Mouse (Mus musculus): Measurements from ENCODE around the gene Sorl1. TPM values are rescaled to one million over a fixed set of nuclear protein-coding genes. Genes with fewer than 3 reads are reported as not detected.

Sorl1 gene
- polyA plus RNA-seq, 1 experiment from 2014 or later = 5.0 TPM

DNA sequence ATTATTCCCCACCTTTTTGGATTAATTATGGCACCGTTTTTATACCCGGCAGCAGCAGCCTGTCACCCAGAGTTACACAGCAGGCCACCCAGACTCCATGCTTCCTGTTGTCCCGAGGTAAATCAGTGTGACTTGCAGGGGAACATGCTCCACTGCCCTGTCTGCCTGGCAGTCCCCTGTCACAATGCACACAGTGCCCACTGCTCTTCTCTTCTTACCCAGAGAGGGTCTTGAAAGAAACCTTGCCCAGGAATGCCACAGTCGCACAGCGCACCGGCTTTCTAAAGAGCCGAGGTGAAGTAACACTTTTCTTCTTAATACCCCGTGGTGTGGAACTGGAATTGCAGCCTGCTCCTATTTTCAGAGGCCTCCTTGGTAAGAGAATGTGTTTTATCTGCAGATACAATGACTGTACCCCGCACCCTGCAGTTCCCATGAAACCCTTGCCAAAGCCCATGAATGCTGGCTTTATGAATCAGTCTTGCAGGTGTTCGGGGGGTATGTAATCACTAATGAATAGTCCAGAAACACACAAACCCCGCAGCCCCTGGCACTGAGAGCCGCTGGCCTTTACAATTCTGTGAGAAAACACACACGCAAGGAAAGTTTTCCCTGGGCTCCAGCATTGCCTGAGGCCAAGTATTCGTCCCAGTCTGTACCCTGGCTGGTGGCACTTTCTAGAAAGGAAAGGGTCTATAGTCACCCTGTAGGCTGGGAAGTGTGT, 205.3 kb downstream of the Sorl1 start:
- 0 out of 2 replicates have a peak, but pooled peaks cover 3% of the 10 kb centered on the region for H3K9me3 ChIP-seq
- H3K4me2 ChIP-seq = no peak overlapping the region
- H3K4me1 ChIP-seq = peaks cover 16% of the 10 kb centered on the region
- ATAC-seq (ENCODE audit: insufficient number of reproducible peaks, low FRiP score, low TSS enrichment, low read depth) = no peak
- H3K27ac ChIP-seq = peak overlapping the region; percentile 65
- WGBS = 36% methylated on average over 14 of the region's 14 CpGs
- no peak overlapping the region for H3K4me3 ChIP-seq
- no peak overlapping the region for H3K9ac ChIP-seq
- no peaks in the 10 kb centered on the region for H3K27me3 ChIP-seq
- H3K36me3 ChIP-seq = no peaks in the 10 kb centered on the region

DNA sequence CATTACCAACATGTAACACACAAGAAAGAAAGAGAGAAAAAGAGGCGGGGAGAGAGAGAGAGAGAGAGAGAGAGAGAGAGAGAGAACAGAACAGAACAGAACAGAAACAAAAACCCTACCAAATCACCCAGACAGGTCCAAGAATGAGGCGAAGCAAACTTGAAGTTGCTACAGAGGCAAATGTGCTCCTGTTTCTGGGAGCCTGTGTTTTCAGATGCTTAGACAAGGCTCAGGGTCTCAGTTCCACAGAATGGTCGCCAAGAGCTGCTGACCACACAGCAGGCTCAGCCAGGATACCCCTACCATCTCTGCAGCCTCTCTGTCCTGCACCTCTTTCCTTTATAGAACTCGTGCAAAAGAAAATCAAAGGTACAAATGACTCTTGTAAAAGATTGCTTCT, 205.9 kb downstream of the Sorl1 start:
- Histone ChIP-seq H3K36me3 (no peaks in the 10 kb centered on the region), H3K4me3 (no peak overlapping the region), H3K27me3 (no peaks in the 10 kb centered on the region), H3K9ac (no peak overlapping the region), H3K4me2 (no peak overlapping the region), H3K27ac (peak overlapping the region; percentile 65), H3K4me1 (peaks cover 16% of the 10 kb centered on the region), H3K9me3 (0 out of 2 replicates have a peak, but pooled peaks cover 3% of the 10 kb centered on the region)
- no peak for ATAC-seq (ENCODE audit: insufficient number of reproducible peaks, low FRiP score, low TSS enrichment, low read depth)
- WGBS = 49% methylated on average over 4 of the region's 4 CpGs

DNA sequence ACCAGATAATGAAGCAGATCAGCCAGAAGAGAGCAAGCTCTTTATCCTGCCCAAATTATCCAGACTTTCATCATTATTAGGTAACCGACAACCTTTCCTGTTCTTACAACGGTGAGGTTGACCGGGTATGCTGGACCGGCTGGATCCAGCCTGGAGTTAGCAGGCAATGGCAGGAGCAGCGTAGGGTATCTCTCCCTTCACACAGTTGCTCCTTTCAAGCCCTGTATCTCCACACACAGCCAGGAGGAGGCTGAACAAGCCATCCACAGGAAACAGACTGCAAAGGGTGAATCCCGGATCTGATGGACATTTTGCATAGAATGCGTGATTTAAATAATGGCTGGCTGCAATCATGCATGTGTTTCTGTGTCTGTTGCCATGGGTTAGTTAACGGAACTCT, 208.5 kb downstream of the Sorl1 start:
- Histone ChIP-seq H3K4me1 (peaks cover 21% of the 10 kb centered on the region), H3K4me2 (no peak overlapping the region), H3K9ac (no peak overlapping the region), H3K36me3 (no peaks in the 10 kb centered on the region), H3K4me3 (no peak overlapping the region), H3K9me3 (0 out of 2 replicates have a peak, but pooled peaks cover 3% of the 10 kb centered on the region), H3K27me3 (no peaks in the 10 kb centered on the region), H3K27ac (no peak overlapping the region)
- ATAC-seq (ENCODE audit: insufficient number of reproducible peaks, low FRiP score, low TSS enrichment, low read depth) = no peak
- WGBS = 72% methylated on average over 8 of the region's 8 CpGs

Other genes with a start within 250 kb of the Sorl1 start
- gene Sc5d, start 140.0 kb upstream of the Sorl1 start, polyA plus RNA-seq (2015; fragmentation: Nextera tagmentation; extraction: Ambion mirVana) = 54.1 and 55.5 TPM in 2 replicates

Measured in limb, embryonic 15.5 days (tissue).